Mouse (Mus musculus): ENCODE measurements around the gene Fgfr2.
"Not testable (repeated sequence)": the region's sequence is repeated elsewhere in the genome, so short reads cannot be mapped to it uniquely, and the experiment has no call there.

The Fgfr2 gene

DNA sequence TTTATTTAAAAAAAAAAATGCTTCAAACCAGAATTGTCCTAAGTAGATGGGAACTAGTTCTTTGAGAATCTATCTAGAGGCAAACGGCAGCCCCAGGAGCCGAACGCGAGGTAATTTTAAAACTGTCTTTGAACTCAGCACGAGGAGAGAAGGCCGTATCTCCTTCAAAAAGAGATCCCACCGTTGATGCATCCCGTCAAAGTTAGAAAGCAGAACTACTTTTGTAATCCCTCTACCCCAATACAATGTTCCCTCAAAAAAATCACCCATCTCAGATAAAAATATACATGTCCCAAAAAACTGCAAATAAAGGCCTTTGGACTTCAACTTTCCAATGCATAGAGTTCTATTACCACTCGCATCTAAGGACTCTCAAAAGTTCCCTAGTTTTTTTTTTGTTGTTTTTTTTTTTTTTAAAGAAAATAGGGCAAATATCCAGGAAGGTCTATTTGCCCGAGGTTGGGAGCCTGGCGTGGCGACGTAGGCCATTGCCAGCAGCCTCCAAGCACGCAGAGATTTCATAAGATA lies 2.0 kb downstream of the Fgfr2 start:
- no peak for DNase-seq (ENCODE audit: low read depth in 1 of 2, low spot score in 2 of 2)

DNA sequence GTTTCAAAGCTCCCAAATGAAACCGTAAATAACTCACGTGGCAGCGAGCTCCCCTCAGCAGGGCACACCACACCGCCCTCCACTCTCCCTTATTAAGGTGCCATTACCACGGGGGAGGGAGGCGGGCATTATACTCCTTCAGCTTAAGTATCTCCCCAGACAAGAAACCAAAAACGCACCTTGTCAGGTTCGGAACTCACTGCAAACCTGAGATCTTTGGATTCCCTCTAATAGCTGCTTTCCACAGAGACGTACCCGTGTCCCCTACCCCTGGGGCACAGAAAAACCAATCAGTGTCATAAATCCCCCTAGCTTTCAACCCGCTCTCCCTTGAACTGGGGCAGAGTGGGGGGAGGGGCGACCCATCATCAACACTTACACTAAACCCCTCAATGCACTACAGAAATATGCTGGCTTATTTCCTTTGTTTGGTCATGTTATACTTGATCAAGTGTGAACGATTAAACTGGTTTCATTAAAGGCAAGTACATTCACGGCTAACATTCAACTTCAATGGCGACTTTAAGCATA lies 2.9 kb downstream of the Fgfr2 start:
- no peak for DNase-seq (ENCODE audit: low read depth in 1 of 2, low spot score in 2 of 2)

DNA sequence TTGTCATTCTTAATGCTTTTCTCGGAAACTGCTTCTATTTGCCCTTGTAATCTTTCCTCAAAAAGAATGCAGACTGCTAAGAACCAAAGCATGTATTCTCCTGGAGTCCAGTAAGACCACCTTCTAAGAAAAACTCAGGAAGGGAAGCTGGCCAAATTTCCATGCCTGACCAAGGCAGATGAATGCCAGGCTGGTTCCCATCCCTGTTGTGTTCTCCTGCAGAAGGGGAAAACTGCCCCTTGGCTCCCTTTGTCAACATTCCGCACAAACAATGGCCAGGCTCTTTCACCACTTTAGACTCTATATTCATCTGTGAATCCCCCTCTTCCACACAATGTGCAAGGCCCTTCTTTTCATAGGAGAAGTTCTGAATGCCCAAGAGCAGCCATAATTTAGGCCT lies 5.3 kb downstream of the Fgfr2 start:
- no peak for DNase-seq (ENCODE audit: low read depth in 1 of 2, low spot score in 2 of 2)

DNA sequence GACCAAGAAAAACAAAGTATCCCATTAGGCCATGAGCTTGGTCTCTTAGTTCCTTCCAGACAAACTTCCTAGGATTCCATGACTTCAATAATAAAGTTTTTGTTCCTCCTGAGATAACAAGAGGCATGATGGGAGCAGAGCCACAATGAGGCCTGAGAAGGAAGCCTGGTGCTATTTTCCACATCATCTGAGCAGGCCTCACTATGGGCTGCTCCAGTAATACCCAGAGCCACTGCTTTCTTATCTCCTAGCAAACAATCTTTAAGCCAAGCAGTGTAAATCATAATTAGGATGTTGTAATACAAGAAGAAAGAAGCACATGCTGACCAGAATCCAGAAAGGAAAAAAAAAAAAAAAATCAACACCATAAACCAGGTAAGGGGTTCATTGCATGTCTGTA lies 6.6 kb downstream of the Fgfr2 start:
- no peak for DNase-seq (ENCODE audit: low read depth in 1 of 2, low spot score in 2 of 2)

DNA sequence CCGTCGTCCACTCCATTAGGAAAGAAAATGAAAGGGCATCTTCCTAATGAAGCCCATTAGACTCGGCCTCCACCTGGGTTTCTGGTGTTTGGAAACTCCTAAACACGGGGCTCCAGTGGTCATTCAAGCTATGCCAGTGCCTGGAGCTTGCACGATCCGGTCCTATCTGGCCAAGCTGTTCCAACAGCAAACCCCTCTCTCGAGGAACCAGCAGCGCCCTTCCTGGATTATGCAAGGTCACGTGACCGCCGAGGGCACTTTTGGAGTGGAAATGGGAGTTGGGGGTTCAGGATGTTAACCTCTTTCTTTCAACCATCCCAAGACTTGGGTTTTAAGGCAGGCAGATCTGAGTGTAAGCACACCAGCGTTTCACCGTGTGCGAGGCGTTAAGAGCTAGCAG lies 7.3 kb downstream of the Fgfr2 start:
- no peak for DNase-seq (ENCODE audit: low read depth in 1 of 2, low spot score in 2 of 2)

DNA sequence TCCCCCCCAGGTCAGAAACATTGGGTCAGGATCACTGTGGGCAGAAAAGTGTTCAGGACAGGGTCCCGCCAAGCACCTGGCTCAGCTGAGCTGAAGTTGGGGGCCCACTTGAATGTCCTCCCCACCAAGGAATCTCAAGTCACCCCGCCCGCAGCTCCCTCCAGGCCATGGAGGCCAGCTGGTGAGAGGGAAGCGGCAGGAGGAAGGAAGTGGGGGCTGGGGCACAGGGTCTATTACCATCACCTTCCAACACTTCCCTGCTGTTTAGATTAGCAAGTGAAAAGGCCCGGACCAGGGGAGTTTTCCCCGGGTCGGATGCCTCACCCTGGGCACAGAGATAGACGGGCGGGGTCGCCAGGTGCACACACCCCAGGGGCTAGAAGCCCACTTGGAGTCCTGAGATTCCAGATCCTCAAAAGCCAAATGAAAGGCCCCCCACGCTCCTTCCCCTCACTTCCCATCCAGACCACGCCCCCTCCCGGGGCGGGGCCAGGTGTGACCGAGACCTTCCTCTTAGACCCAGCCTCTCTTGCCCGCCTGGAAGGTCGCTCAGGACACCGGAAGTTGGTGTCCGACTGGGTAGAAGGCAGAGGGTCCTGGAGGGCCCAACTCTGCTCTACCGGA lies 8.2 kb downstream of the Fgfr2 start:
- DNase-seq (ENCODE audit: low read depth in 1 of 2, low spot score in 2 of 2): no peak

DNA sequence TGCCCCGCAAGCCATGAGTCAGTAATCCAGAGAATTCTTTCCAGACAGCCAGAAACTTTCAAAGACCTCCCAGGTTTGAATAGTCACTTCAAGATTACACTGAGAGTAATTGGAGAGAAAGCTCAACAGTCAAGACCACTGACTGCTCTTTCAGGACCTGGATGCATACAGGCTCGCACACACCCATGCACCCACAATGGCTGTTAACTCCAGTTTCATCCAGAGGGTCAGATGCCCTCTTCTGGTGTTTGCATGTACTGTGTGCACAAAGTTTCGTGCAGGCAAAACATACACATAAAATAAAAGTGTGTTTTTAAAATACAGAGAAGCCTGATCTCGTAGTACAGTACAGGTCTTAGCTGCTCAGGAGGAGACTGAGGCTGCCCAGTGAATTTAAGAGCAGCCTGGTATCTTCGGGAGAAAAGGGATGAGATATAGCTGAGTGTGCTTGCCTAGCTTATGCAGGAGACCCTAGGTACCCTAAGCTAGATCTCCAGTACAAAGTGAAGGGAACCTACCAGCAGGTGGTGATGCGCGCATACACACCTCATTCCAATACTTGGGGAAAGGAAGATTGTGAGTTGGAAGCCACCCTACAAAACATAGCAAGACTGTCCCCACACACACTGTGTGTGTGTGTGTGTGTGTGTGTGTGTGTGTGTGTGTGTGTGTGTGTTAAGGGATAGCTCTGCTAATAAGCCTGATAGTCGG lies 9.8 kb downstream of the Fgfr2 start:
- DNase-seq (ENCODE audit: low read depth in 1 of 2, low spot score in 2 of 2): no peak

DNA sequence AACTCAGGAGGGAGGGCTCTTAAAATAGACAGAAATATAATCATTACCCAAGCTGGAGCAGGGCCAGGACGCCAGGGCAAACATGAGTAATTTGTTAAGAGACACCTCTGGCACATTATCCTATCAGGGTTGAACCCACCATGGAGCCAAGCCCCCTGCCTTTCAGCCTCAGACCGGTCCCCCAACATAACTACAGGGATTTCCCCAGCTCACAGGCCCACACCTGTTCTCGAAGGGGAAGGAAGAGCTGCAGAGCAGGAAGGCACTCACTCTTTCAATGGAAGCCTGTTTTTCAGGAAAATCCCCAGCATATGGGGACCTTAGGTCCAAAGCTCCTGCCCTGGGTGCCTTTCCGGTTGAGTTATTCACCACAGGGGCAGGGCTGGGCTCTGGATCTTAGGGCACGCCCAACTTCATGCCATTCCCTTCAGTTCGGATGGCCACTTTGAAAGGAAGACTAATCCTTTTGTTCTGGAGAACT lies 10.8 kb downstream of the Fgfr2 start:
- no peak for DNase-seq (ENCODE audit: low read depth in 1 of 2, low spot score in 2 of 2)

DNA sequence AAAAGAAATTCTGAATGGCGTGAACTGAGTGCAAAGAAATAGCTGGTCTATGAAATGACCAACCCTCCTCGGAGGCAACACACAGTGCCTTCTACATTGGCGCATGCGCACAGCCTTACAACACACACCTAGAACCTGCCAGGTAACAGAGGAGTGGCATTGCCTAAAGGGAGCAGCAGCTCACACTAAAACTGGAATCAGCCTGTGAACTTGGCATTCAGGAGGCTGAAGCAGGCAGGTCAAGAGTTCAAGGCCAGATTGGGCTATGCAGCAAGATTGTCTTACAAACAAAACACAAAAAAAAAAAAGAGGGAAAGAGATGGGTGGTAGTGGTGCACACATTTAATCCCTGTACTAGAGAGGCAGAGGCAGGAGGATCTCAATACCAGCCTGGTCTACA lies 13.7 kb downstream of the Fgfr2 start:
- DNase-seq (ENCODE audit: low read depth in 1 of 2, low spot score in 2 of 2): no peak

DNA sequence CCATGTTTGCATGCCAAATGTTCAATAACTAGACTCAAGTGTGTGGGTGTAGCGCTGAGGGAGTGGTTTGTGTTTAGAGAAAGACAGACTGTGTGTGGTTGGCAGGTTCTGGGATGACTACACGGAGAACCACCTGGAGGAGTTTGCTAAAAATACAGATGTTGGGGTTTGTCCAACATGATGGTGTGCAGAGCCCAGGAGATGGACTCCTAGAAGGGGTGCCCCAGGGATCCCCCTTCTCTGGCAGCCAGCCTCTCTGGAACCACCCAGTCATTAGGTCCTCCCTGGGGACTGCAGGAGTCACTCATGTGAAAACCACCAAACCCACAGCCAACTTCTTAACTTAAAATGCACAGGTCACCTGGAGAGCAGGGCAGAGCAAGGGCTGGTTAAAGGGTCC lies 14.5 kb downstream of the Fgfr2 start:
- no peak for DNase-seq (ENCODE audit: low read depth in 1 of 2, low spot score in 2 of 2)

DNA sequence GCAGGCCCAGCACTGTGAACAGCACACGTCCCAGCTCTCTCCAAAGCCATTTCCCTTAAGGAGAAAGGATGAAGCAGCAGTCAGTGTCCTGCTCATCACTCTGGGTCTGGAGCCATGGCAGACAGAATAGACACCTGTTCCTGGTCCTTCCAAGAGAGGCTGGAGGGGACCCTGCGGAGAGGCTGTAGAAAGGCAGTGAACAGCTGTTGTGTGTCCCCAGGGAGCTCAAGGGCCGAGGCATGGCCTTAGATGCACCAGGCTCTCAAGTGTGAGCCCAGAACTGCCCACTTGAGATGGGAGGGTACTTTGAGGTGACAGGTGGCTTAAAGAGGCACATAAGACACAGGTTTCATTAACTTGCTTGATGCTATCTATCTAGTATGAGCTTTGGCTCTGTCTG lies 20.6 kb downstream of the Fgfr2 start:
- DNase-seq (ENCODE audit: low read depth in 1 of 2, low spot score in 2 of 2): no peak

DNA sequence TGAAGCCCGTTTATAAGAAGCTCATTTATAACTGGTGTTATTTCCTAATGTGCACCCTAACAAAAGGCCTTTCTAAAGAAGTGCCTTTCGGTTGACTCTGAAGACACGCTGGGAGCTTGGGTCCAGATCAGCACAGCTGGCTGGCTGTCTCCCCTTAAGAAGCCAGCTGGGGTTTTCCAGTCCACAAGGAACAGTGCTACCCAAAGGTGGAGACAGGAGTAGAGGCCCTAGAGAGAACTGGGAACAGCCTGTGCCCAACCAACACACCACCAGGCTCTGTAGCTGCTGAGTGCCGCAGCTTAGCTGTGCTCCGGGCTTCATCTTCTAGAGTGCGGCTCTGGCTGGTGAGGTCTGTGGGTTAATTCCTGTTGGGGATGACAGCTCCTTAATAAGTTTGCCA lies 22.1 kb downstream of the Fgfr2 start:
- no peak for DNase-seq (ENCODE audit: low read depth in 1 of 2, low spot score in 2 of 2)

DNA sequence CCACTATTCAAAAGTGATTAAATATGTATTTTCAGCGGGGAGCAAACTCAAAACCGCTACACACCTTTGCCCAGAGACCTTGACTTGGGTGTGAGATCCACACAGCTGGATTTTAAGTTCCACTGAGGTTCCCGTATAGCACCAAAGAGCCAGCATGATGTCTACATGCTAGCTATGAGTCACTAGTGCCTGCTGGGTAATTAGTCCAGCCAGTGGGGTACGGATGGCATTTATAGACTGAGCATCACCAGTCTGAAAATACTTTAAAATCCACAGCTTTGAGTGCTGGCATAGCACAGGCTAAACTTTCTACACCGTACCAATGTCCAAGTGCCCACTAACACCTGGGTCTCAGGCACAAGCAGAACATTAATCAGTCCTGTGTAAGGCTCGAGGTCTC lies 23.0 kb downstream of the Fgfr2 start:
- no peak for DNase-seq (ENCODE audit: low read depth in 1 of 2, low spot score in 2 of 2)

DNA sequence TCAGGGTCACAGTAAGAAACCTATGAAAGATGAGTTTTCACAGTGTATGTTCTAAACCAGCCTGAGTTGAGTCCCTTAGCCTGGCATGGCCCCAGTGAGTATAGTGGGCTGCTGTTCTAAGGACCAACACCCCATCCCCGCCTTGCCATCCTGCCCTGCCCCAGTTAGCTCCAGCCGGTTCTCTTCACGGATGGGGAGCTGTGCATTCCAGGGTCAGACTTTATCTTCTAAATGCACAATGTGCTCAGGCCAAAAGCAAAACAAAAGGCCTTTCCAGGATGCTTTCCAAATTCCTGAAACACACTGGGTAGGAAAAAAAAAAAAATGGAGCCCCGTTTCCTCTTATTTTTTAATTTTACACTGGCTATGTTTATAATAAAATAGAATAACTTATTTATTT lies 23.9 kb downstream of the Fgfr2 start:
- DNase-seq (ENCODE audit: low read depth in 1 of 2, low spot score in 2 of 2): no peak

DNA sequence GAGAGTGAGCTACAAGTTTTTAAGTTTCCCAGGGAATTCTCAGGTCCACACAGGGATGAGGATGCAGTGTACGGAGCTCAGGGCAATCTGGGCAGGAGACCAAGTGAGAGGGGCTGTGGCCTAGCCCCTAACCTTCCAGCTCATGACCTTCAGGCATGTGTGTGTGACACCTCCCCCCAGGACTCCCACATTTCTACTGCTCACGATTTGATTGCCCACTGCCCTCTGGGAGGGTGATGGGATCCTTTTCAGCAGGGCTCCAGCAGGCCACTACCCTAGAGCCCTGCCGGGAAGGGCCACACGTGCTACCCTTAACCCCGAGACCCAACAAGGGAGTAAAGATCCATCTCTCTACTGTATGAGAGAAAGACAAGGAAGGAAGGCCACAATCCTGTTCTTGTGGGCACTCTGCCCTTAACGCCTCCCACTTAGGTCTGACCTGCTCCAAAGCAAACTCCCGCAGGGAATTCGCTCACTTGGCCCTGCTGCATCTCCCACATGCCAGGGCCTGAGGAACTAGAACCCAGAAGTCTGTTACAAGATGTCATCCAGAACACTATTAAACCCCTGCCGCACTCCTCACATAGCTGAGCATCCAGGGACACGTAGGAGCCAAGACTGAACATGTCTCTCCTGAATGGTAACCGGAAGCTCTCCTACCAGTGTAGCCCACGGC lies 24.9 kb downstream of the Fgfr2 start:
- DNase-seq (ENCODE audit: low read depth in 1 of 2, low spot score in 2 of 2): no peak

DNA sequence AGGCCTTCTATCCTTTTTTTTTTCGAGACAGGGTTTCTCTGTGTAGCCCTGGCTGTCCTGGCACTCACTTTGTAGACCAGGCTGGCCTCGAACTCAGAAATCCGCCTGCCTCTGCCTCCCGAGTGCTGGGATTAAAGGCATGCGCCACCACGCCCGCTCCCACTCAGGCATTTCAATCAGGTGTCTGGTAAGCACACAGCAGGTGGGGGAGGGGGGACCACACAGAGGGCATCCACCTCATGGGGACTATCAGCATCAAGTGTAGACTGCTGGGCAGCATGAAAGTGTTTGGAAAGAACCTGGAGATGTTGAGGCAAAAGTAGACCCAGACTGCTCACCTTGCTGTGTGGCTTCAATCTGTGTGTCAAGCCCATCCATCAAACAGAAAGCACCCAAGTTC lies 27.5 kb downstream of the Fgfr2 start:
- not testable (repeated sequence) for DNase-seq (ENCODE audit: low read depth in 1 of 2, low spot score in 2 of 2)

DNA sequence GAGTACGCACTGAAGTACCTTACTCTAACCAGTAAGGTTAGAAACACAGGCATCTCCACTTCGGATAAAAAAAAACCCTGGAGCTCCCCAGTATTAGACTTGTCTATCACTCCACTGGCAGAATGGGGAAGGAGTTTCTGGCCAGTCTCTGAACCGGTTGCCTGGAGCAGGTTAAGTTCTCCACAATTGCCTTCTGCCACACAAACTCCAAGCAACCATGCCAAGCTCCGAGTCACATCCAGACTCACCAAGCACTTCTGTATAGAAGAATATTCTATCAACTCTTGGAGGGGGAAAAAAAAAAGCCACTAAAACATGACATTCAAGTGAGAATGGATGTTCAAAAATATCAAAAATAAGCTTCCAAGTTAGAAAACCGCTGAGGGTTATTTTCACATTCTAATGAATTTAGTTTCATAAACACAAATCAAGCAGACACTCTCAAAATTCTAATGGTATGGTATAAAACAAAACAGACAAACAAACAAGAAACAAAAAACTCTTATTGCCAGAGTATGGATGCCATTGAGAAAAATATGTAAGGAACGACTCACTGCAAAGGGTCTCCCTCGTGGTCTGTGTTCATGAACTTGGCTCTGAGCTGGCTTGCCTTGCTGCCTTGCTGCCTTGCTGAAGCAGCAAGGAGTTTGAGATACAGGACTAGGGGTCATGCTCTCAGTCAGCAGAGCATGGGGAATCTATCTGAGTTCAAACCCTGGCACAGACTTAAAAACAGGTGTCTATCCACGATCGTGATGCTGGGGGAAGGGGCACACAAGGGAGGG lies 28.2 kb downstream of the Fgfr2 start:
- no peak for DNase-seq (ENCODE audit: low read depth in 1 of 2, low spot score in 2 of 2)

DNA sequence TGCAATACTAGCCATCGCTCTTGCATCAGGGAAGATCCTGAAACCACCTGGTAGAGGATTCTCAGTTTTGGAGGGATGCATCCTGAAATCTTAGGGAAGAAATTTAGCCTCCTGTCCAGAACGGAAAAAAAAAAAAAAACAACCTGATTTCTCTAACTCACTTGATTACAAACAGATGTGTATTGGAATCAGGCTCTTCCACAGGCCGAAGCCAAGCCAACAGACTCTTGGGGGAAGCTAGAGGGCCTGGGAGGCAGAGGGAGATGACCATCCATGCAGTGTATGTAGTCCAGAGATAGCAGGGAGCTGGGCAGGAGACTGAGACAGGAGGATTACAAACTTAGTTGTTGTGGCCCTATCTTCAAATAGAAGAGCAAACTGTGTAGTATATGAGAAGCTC lies 29.0 kb downstream of the Fgfr2 start:
- DNase-seq (ENCODE audit: low read depth in 1 of 2, low spot score in 2 of 2): no peak

DNA sequence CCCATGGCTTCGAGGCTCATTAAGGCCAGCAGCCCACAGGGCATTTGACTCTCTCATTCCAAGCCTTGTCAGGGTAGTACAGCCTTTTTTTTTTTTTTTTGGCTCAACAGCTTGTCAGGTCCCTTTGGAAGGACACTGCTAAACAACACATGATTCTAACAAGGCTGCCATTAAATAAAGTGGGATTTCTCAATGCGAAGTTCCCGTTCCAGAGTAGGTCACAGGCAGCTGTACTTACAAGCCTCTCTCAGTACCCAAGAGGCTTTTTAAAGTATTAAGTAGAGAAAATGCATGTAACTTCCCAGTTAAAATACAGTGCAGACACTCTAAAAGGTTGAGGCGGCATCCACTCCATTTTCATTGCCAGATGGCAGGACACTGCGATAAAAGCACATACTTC lies 29.4 kb downstream of the Fgfr2 start:
- no peak for DNase-seq (ENCODE audit: low read depth in 1 of 2, low spot score in 2 of 2)

DNA sequence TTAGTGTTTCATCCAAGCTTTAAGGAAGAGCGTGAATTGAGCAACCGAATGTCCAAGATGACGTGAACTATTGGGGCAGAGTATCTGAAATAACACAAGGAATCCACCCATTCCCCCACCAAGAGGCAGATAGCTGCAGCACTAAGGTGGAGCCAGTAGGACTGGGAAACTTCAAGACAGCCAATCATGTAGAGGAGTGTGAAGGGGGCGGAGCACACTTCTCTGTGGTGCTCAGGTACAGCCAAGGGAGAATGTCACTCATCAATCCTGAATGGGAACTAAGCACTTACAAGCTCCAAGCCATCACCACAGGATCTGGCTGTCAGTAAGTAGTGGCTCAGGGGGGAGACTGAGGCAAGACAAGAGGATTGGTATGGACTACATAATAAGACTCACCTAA lies 32.5 kb downstream of the Fgfr2 start:
- no peak for DNase-seq (ENCODE audit: low read depth in 1 of 2, low spot score in 2 of 2)

DNA sequence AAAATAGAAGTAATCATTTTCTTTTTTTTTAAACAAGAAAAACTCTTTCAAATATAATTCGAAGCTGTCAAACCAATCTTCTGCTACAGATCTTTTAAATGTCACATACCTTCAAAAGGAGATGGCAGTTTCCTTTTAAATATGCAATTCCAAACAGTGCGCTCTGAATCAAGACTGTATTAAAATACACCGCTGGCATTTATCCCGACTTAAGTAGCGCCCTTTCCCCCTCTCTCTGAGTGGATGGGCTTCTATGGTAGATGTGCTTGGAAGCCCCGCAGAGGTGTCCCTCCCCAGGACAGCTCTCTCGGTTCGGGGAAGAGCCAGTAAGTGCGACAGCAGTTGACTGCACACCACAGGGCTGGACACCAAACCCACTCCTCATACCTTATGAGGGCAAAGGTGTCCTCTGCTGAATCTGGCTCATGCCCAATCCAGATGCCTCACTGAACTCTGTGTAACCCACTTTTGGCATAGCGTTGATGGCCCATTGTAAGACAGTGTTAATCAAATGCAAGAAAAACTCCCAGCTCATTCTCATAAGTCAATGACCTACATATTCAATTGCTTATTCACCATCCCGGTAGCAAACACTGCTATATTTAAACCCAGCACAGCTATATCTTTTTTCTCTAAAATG lies 33.4 kb downstream of the Fgfr2 start:
- DNase-seq (ENCODE audit: low read depth in 1 of 2, low spot score in 2 of 2): no peak

Measured in monocyte, adult 2 months (primary cell).